Mouse (Mus musculus) heart, embryonic 15.5 days (tissue): ENCODE results near the gene Mrpl51. TPM values are rescaled to one million over a fixed set of nuclear protein-coding genes. Genes with fewer than 3 reads are reported as not detected.

Experiments used
- ATAC-seq: fragments of 200-750 bp; cut with Nextera tagmentation; replicated peaks from 2 replicates; pipeline ENCODE4 v1.8.0; 2017; ENCODE audit warnings: low read depth, moderate TSS enrichment; ENCODE audit not compliant: insufficient number of reproducible peaks, insufficient read depth, low FRiP score
- H3K27ac ChIP-seq: fragments of 300-500 bp; sonication (generic); 2 replicates; pipeline ENCODE4 v1.5.1; 2015; ENCODE audit warnings: mild to moderate bottlenecking, inconsistent platforms
- H3K27me3 ChIP-seq: fragments of 300-500 bp; sonication (generic); 2 replicates; pipeline ENCODE4 v1.6.1; 2015; ENCODE audit warnings: inconsistent platforms
- H3K36me3 ChIP-seq: fragments of 300-500 bp; sonication (generic); 2 replicates; pipeline ENCODE4 v1.6.1; 2015; ENCODE audit warnings: mild to moderate bottlenecking, inconsistent platforms
- H3K4me1 ChIP-seq: fragments of 300-500 bp; sonication (generic); replicated peaks from 2 replicates; pipeline ENCODE4 v1.6.1; 2015; ENCODE audit warnings: inconsistent platforms
- H3K4me2 ChIP-seq: fragments of 300-500 bp; sonication (generic); 2 replicates; pipeline ENCODE4 v1.6.1; 2015; ENCODE audit warnings: inconsistent platforms, mild to moderate bottlenecking, moderate library complexity
- H3K4me3 ChIP-seq: fragments of 300-500 bp; sonication (generic); 2 replicates; pipeline ENCODE4 v1.5.1; 2015; ENCODE audit warnings: mild to moderate bottlenecking, inconsistent platforms
- H3K9ac ChIP-seq: fragments of 300-500 bp; sonication (generic); 2 replicates; pipeline ENCODE4 v1.6.1; 2015; ENCODE audit warnings: mild to moderate bottlenecking, inconsistent platforms
- H3K9me3 ChIP-seq: fragments of 300-500 bp; sonication (generic); replicated peaks from 2 replicates; pipeline ENCODE4 v1.6.1; 2016; ENCODE audit warnings: inconsistent platforms
- WGBS: fragments of 180-500 bp; shearing (Covaris S2); methylation state at CpG from one replicate; pipeline ENCODE4 v1.1.7; 2015; ENCODE audit warnings: mixed read lengths; 5-methylcytosine and 5-hydroxymethylcytosine counted together
- polyA plus RNA-seq: library from polyadenylated mRNA; unstranded; fragments of >200 nt; fragmentation: Nextera tagmentation; extraction: Ambion mirVana; gene quantifications from 2 replicates; pipeline ENCODE4 v1.2.1, GENCODE M21; 2015

The Mrpl51 gene
- polyA plus RNA-seq, 1 experiment from 2014 or later, result 272 TPM

DNA sequence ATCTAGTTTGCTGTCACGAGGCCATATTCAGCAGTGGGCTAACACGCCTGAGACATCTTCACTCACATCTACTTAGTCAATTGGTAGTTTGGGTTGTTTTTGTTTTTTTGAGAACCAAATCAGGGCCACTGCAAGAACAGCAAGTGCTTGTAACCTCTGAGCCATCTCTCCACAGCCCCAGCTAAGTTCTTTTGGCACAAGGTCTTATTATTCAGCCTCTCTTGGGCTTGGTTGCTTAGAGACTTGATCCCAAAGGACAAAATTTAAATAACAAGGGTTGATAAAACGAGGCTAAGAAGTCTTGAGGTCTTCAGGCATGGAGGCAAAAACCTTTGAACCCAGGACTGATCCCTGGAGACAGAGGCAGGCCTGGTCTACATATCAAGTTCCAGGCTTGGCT, 4.7 kb downstream of the Mrpl51 start:
- H3K27ac ChIP-seq, result no peak overlapping the region
- no peaks in the 10 kb centered on the region for H3K9me3 ChIP-seq
- 77% methylated on average over 3 of the region's 3 CpGs for WGBS
- H3K27me3 ChIP-seq, result no peaks in the 10 kb centered on the region
- no peak overlapping the region for H3K9ac ChIP-seq
- H3K4me3 ChIP-seq, result no peak overlapping the region
- no peak for ATAC-seq
- H3K4me1 ChIP-seq, result peaks cover 13% of the 10 kb centered on the region
- H3K36me3 ChIP-seq, result peaks cover 21% of the 10 kb centered on the region
- H3K4me2 ChIP-seq, result no peak overlapping the region

DNA sequence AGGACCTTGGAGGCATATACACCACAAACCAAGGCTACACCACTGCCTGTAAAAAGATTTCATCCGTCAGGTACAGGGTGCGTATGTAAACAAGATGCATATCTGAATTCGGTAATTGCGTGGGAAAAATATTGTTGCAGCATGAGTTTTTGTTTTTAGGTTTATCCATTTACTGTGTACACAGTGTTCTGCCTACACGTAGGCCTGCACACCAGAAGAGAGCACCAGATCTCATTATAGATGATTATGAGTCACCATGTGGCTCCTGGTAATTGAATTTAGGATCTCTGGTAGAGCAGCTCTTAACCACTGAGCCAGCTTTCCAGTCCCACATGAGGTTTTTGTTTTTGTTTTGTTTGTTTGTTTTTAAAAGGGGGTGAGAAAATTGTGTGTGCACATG, 5.6 kb downstream of the Mrpl51 start:
- Histone ChIP-seq H3K4me3 (no peak overlapping the region), H3K4me1 (peaks cover 13% of the 10 kb centered on the region), H3K9me3 (no peaks in the 10 kb centered on the region), H3K4me2 (no peak overlapping the region), H3K36me3 (peaks cover 21% of the 10 kb centered on the region), H3K27me3 (no peaks in the 10 kb centered on the region), H3K9ac (no peak overlapping the region), H3K27ac (no peak overlapping the region)
- 86% methylated on average over 5 of the region's 5 CpGs for WGBS
- no peak for ATAC-seq

DNA sequence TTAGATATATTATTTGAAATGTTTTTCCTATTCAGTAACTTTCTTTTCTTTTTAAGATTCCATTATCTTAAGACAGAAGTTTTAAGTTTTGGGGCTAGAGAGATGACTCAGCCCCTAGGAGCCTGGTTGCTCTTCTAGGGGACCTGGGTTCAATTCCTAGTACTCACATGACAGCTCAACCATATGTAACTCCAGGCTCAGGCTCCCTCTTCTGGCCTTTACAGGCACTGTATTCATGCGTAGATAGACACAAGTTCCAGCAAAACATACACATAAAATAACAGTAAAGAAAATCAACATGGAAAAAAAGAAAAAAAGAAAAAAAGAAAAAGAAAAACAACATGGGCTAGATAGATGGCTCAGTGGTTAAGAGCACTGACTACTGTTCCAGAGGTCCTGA, 18.8 kb downstream of the Mrpl51 start:
- H3K4me1 ChIP-seq, result no peaks in the 10 kb centered on the region; the same call in 1 of the 2 replicates
- WGBS, result 70% methylated on average over 1 of the region's 1 CpGs
- H3K36me3 ChIP-seq, result no peaks in the 10 kb centered on the region
- no peak overlapping the region for H3K9ac ChIP-seq
- peaks cover 13% of the 10 kb centered on the region; the same call in 1 of the 2 replicates for H3K27me3 ChIP-seq
- no peak overlapping the region for H3K4me3 ChIP-seq
- no peak for ATAC-seq
- H3K27ac ChIP-seq, result no peak overlapping the region
- H3K9me3 ChIP-seq, result no peaks in the 10 kb centered on the region
- no peak overlapping the region for H3K4me2 ChIP-seq

DNA sequence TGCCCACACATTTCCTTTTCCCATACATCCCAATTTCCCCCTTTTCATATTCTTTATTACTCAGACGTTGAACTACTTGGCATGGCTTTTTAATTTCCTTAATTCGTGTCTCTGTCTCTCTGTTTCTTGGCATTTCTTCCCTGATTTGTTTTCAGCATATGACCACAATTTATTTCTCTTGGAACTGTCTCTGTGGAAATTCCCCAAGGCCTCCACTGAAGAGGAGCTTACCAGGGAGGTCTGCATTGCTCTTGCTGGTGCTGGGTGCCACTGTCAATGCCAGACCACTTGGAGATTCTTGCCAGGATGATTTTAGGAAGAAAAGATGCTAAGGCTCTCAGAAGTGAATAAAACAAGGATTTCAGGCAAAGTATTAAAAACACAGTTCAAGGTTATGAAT, 21.0 kb downstream of the Mrpl51 start:
- Histone ChIP-seq H3K9ac (no peak overlapping the region), H3K9me3 (no peaks in the 10 kb centered on the region), H3K4me3 (no peak overlapping the region), H3K36me3 (no peaks in the 10 kb centered on the region), H3K27me3 (peaks cover 13% of the 10 kb centered on the region; the same call in 1 of the 2 replicates), H3K27ac (no peak overlapping the region), H3K4me2 (no peak overlapping the region), H3K4me1 (peaks cover 14% of the 10 kb centered on the region)
- WGBS, result 38% methylated on average over 2 of the region's 2 CpGs
- no peak for ATAC-seq

DNA sequence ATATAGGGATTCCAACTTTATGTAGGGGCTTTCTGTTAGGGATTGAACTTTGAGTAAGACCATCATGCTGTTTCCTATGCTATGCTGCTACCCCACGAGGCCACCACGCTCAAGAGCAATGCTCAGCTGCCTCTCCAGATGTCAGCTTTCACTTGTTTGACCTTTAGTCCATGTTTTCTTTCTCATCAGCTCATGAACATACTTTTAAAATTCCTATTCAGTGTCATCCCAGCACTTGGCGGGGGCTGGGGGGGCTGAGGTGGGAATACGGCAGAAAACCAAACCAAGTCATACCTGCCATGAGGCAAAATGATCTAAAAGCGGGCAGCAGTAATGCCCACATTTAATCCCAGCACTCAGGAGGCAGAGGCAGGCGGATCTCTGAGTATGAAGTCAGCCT, 21.5 kb downstream of the Mrpl51 start:
- H3K27ac ChIP-seq, result no peak overlapping the region
- H3K36me3 ChIP-seq, result no peaks in the 10 kb centered on the region
- no peak overlapping the region for H3K4me2 ChIP-seq
- peaks cover 14% of the 10 kb centered on the region for H3K4me1 ChIP-seq
- H3K4me3 ChIP-seq, result no peak overlapping the region
- WGBS, result 64% methylated on average over 6 of the region's 6 CpGs
- no peak for ATAC-seq
- no peak overlapping the region for H3K9ac ChIP-seq
- no peaks in the 10 kb centered on the region for H3K9me3 ChIP-seq
- H3K27me3 ChIP-seq, result peaks cover 13% of the 10 kb centered on the region; the same call in 1 of the 2 replicates

DNA sequence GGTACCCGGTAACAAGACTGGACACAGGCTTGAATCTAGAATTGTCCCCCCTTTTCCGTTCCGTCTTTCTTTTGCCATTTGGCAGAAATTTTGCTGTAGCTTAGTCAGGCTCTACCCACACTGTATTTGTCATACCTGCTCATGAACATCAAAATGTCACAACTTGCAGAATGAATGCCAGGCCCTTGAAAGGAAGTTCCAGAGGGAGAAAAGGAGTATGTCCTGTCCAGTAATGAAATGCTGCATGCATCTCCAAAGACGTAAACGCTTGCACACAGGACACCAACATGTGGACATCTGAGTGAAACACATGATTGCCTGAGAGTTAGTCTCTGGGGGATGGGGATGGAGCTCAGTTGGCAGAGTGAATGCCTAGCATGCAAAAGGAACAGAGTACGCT, 22.1 kb downstream of the Mrpl51 start:
- WGBS, result 72% methylated on average over 6 of the region's 6 CpGs
- Histone ChIP-seq H3K27ac (no peak overlapping the region), H3K9me3 (no peaks in the 10 kb centered on the region), H3K36me3 (no peaks in the 10 kb centered on the region), H3K27me3 (peaks cover 13% of the 10 kb centered on the region; the same call in 1 of the 2 replicates), H3K4me2 (no peak overlapping the region), H3K4me1 (peaks cover 14% of the 10 kb centered on the region), H3K9ac (no peak overlapping the region), H3K4me3 (no peak overlapping the region)
- no peak for ATAC-seq

DNA sequence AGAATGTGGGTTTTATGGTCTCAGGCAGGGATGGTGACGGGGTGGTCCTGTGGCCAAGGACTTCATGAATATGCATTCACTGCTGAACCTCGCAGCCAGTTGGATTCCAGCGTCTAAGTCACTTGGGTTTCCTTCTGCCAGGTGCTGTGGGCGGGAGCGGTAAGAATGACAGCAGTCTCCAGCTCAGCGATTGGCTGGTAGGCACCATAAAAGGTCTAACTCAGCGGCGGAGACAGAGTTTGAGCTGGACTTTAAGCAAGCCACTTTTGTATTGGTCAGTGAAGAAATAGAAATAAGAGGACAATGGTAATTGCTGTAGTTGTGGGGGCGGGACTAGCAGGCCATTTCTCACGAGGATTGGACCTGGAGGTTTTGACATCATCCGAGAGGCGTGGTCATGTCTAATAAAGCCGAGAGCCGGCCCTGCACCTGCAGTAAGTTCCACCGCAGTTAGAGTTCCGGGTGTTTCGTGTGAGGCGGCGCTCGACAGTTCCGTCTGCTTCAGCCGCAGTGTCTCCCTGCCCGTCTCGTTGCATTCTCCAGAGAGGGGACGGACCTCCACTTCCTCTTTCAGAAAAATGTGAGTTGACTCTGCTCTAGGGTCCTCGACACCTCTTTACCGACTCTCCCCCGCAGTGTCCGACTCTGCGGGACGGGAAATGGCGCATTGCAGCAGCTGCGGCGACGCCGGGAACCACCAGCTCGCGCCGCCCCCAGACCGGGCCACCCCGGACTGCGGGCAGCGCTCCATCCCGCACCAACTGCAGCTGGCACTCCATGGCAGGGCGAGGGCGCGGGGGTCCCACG, 23.8 kb downstream of the Mrpl51 start, which contains the start of gene Vamp1:
Vamp1 (plus strand) TSS at position 404 of the 807 bp plus-strand sequence.
- Histone ChIP-seq H3K4me3 (peak within 1 kb of the TSS; percentile 59), H3K4me1 (peaks cover 14% of the 10 kb centered on the region), H3K36me3 (no peaks in the 10 kb centered on the region), H3K9ac (peak within 1 kb of the TSS; percentile 62), H3K4me2 (peak within 1 kb of the TSS; percentile 94), H3K27ac (peak within 1 kb of the TSS; percentile 71), H3K27me3 (peaks cover 13% of the 10 kb centered on the region; the same call in 1 of the 2 replicates), H3K9me3 (no peaks in the 10 kb centered on the region)
- under 1% methylated on average over 48 of the region's 48 CpGs for WGBS
- peak; percentile 95 for ATAC-seq

DNA sequence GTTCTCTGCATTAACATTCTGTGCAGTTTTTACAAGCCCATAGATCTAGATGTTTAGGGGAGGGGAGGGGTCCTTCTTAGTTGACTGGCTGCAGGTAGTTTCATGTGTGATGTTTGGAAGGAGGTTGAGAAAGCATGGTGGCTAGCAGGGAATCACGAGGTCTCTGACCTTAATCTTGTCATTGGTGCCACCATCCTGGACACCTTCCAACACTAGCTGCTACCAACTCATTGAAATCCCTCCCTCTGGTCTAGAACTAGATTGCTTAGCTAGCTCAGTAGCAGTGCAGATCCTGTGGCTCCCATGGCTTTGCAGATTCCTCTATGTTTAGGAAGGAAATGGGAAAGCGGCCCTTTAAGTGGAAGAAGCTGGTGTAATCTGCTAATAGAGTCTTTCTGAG, 25.3 kb downstream of the Mrpl51 start:
- H3K4me1 ChIP-seq, result peaks cover 14% of the 10 kb centered on the region
- H3K27me3 ChIP-seq, result peaks cover 11% of the 10 kb centered on the region; the same call in 1 of the 2 replicates
- no peaks in the 10 kb centered on the region for H3K36me3 ChIP-seq
- no peak overlapping the region for H3K9ac ChIP-seq
- no peak overlapping the region for H3K27ac ChIP-seq
- peak overlapping the region; percentile 94; the same call in 1 of the 2 replicates for H3K4me2 ChIP-seq
- H3K4me3 ChIP-seq, result no peak overlapping the region
- WGBS, result 67% methylated on average over 2 of the region's 2 CpGs
- ATAC-seq, result no peak
- no peaks in the 10 kb centered on the region for H3K9me3 ChIP-seq

DNA sequence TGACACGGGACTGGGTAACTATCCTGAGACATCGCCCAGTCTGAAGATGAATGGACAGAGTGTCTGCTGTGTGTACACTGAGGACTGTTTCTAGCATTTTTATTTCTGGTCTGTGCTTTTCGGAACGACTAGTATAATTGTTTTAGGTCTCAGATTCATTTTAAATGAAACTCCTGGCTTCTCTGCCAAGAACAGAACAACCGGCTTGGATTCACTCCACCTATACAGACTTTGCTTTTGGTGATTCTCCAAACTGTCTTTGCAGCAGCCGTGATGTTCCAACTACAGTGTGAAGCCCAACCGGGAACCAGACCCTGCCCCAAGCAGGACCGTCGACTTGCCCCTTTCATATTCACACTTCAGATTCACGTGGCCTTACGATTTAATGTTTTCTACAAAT, 26.3 kb downstream of the Mrpl51 start:
- H3K9ac ChIP-seq, result no peak overlapping the region
- H3K4me2 ChIP-seq, result no peak overlapping the region
- H3K4me1 ChIP-seq, result peaks cover 17% of the 10 kb centered on the region
- H3K4me3 ChIP-seq, result no peak overlapping the region
- no peaks in the 10 kb centered on the region for H3K36me3 ChIP-seq
- 79% methylated on average over 11 of the region's 11 CpGs for WGBS
- no peak for ATAC-seq
- no peak overlapping the region for H3K27ac ChIP-seq
- peaks cover 7% of the 10 kb centered on the region; the same call in 1 of the 2 replicates for H3K27me3 ChIP-seq
- H3K9me3 ChIP-seq, result no peaks in the 10 kb centered on the region

DNA sequence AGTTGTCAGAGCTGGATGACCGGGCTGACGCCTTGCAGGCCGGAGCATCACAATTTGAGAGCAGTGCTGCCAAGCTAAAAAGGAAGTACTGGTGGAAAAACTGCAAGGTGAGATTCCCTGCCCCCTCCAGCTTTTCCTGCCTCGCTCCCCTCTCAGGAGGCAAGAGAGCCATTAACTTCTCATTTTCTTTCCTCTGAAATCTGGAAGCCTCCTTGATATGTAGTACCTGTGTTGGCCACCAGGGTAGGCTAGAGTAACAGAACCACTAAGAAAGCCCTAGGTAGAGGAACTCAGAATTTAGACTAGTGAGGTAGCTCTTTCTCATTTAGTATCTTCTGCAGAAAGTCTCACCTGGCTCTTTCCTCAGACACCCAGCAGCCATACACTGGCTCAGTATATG, 27.4 kb downstream of the Mrpl51 start:
- Histone ChIP-seq H3K27ac (no peak overlapping the region), H3K4me1 (peaks cover 17% of the 10 kb centered on the region), H3K9me3 (no peaks in the 10 kb centered on the region), H3K36me3 (no peaks in the 10 kb centered on the region), H3K27me3 (no peaks in the 10 kb centered on the region), H3K4me3 (no peak overlapping the region), H3K9ac (no peak overlapping the region), H3K4me2 (no peak overlapping the region)
- no peak for ATAC-seq
- 66% methylated on average over 4 of the region's 4 CpGs for WGBS

DNA sequence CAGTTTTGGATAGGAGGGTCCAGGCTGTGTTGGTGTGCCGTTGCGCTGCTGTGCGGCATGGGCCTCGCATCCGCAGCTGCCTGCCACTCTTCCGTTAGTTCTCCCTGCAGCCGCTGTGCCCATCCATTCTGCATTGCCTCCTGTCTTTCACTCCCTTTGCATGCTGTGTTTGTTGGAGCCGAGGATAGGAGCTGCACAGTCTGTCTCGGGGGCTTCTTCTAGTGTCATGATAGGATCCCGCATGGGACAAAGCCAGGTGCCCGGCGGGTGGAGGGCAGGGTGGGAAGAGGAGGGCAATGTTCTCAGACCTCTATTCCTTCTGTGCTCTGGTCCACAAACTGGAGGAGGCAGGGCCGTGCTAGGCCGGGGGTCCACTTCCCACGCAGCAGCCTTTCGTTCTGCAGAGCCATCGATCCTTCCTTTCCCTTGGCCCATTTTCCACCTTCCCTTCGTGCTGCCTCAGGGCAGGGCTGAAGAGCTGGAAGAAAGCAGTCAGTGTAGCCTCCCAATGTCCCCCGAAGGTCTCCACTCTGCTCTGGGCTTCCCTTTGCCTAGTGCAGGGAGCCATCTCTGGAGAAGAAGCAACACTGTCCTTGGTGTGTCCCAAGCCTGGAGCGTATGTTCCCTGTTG, 29.6 kb downstream of the Mrpl51 start:
- Histone ChIP-seq H3K9me3 (no peaks in the 10 kb centered on the region), H3K4me3 (no peak overlapping the region), H3K9ac (no peak overlapping the region), H3K36me3 (0 out of 2 replicates have a peak, but pooled peaks cover 3% of the 10 kb centered on the region), H3K27ac (peak overlapping the region; percentile 15; the same call in 1 of the 2 replicates), H3K27me3 (no peaks in the 10 kb centered on the region), H3K4me2 (no peak overlapping the region), H3K4me1 (peaks cover 11% of the 10 kb centered on the region)
- ATAC-seq, result no peak
- 87% methylated on average over 20 of the region's 20 CpGs for WGBS
